8 mouse cellular contexts compared by ENCODE assay signal in the genomic region with DNA sequence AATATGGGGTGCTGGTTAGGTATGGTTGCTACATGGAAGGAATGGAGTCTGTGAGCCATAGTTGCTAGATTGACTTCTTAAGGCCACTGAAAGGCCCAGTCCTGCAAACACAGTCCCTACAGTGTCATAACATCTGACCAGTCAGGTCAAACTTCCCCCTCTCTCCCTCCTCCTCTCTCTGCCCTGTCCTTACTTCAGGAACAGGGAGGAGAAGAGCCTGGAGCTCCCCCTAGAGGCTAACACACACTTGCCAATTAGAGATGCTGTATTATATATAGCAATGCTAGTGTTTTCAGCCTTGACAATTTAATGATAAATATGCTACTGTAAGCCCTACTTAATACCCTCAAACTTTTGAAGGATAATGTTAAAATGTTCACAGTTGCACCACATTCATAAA.
DNase-seq lines count a peak whose midpoint lies in the region; ATAC-seq and TF ChIP-seq lines count a peak whose summit lies in the region.

No protein-coding gene starts in this region.

- peak; percentile 88 for ATAC-seq in forebrain, embryonic 15.5 days (replicated peaks)
- ATAC-seq in neural tube, embryonic 15.5 days (ENCODE audit: low FRiP score), result peak; percentile 79; the same call in 1 of the 2 replicates

- TF ChIP-seq POLR2A in MEL (IDR thresholded peaks at IDR 0.05; ENCODE audit: control insufficient read depth in 1 of 2, insufficient read depth in 1 of 2, low read depth in 1 of 2, low read length in 2 of 2, poor library complexity in 1 of 2), result no peak

- TF ChIP-seq RAD21 in MEL (IDR thresholded peaks at IDR 0.05; ENCODE audit: low read depth, low read length), result peak; percentile 90

- H3K27me3 ChIP-seq in MEL (ENCODE audit: control insufficient read depth in 1 of 2, insufficient read depth in 2 of 2, low read length in 2 of 2), result no peaks in the 10 kb centered on the region
- H3K27me3 ChIP-seq in forebrain, embryonic 15.5 days, result no peaks in the 10 kb centered on the region
- H3K27me3 ChIP-seq in neural tube, embryonic 15.5 days (replicated peaks), result no peaks in the 10 kb centered on the region

- H3K27ac ChIP-seq in MEL (ENCODE audit: control insufficient read depth, low read depth, low read length), result no peak overlapping the region
- no peak overlapping the region for H3K27ac ChIP-seq in forebrain, embryonic 15.5 days (replicated peaks)
- no peak overlapping the region for H3K27ac ChIP-seq in neural tube, embryonic 15.5 days (replicated peaks)

- peak; percentile 82 for DNase-seq in MEL (ENCODE audit: low read depth, low spot score)
- peak; percentile 71 for DNase-seq in c-Kit-positive CD71-positive TER-119-positive erythroid progenitor cells, embryonic 14.5 days (ENCODE audit: low spot score)
- peak; percentile 2 for DNase-seq in heart, postnatal 25 days (ENCODE audit: low spot score)
- DNase-seq in kidney, postnatal 4 days, result peak; percentile 70 to 79
- peak; percentile 36 to 67 for DNase-seq in lung, adult 18-20 months
- DNase-seq in testis, postnatal 10 days (ENCODE audit: low spot score), result peak; percentile 61

- peak; percentile 76 to 91 (median 90) for TF ChIP-seq CTCF in MEL (IDR thresholded peaks at IDR 0.05 in 2 of 3, conservative IDR thresholded peaks at IDR 0.05 in 1 of 3; ENCODE audit: control insufficient read depth in 1 of 3, insufficient read depth in 1 of 3, low read depth in 2 of 3, low read length in 3 of 3, poor library complexity in 1 of 3, severe bottlenecking in 1 of 3)

- peaks cover 7 to 10% of the 10 kb centered on the region in 2 experiments; a peak in 3 of 4 replicates for H3K4me1 ChIP-seq in MEL (ENCODE audit: control insufficient read depth in 1 of 2, insufficient read depth in 2 of 2, low read length in 2 of 2)
- no peaks in the 10 kb centered on the region for H3K4me1 ChIP-seq in forebrain, embryonic 15.5 days
- H3K4me1 ChIP-seq in neural tube, embryonic 15.5 days, result peaks cover 3% of the 10 kb centered on the region; the same call in 1 of the 2 replicates

- H3K4me2 ChIP-seq in forebrain, embryonic 15.5 days (replicated peaks), result no peak overlapping the region
- no peak overlapping the region for H3K4me2 ChIP-seq in neural tube, embryonic 15.5 days

- no peak overlapping the region for H3K9ac ChIP-seq in MEL (ENCODE audit: control insufficient read depth, low read depth, low read length, poor library complexity, severe bottlenecking)
- no peak overlapping the region for H3K9ac ChIP-seq in forebrain, embryonic 15.5 days (replicated peaks)
- no peak overlapping the region for H3K9ac ChIP-seq in neural tube, embryonic 15.5 days (replicated peaks)

- intact Hi-C loops in heart, postnatal 25 days (cut with DNase I), result loop anchor here (1.0 to 10.0 kb wide), 3 partner anchors 328 to 938 kb away; no protein-coding TSS in a partner anchor

- H3K4me3 ChIP-seq in MEL (ENCODE audit: control insufficient read depth in 1 of 2, insufficient read depth in 1 of 2, low read depth in 2 of 2, low read length in 2 of 2), result no peak overlapping the region
- H3K4me3 ChIP-seq in forebrain, embryonic 15.5 days, result no peak overlapping the region
- H3K4me3 ChIP-seq in neural tube, embryonic 15.5 days (replicated peaks), result no peak overlapping the region

- no peak for TF ChIP-seq EP300 in MEL (IDR thresholded peaks at IDR 0.05; ENCODE audit: low read depth in 1 of 2, low read length in 2 of 2)

- no peaks in the 10 kb centered on the region for H3K9me3 ChIP-seq in MEL (replicated peaks; ENCODE audit: insufficient read depth, low read length)
- no peaks in the 10 kb centered on the region for H3K9me3 ChIP-seq in forebrain, embryonic 15.5 days
- no peaks in the 10 kb centered on the region for H3K9me3 ChIP-seq in neural tube, embryonic 15.5 days (replicated peaks)

- peaks cover 0 to 15% of the 10 kb centered on the region in 2 experiments; a peak in 3 of 4 replicates for H3K36me3 ChIP-seq in MEL (ENCODE audit: control insufficient read depth in 1 of 2, insufficient read depth in 2 of 2, low read length in 2 of 2)
- H3K36me3 ChIP-seq in forebrain, embryonic 15.5 days, result no peaks in the 10 kb centered on the region
- H3K36me3 ChIP-seq in neural tube, embryonic 15.5 days, result no peaks in the 10 kb centered on the region

- no peaks in the 10 kb centered on the region for H3K79me2 ChIP-seq in MEL (ENCODE audit: control insufficient read depth, insufficient read depth, low read length, poor library complexity)

TF ChIP-seq in MEL, 35 proteins besides CTCF, POLR2A, EP300 and RAD21:
- 0 out of 2 replicates have a peak, but pooled peaks have one; percentile 5 for TF ChIP-seq ETS1 (IDR thresholded peaks at IDR 0.05; ENCODE audit: low read depth, low read length)
- peak; percentile 89 for TF ChIP-seq ZC3H11A (IDR thresholded peaks at IDR 0.05; ENCODE audit: low read depth, low read length)
- no peak for TF ChIP-seq MAX (IDR thresholded peaks at IDR 0.05; ENCODE audit: low read length)
- peak; percentile 89 for TF ChIP-seq SMC3 (IDR thresholded peaks at IDR 0.05; ENCODE audit: low read depth, low read length)

Comparison
In these comparisons a context has a peak if more than half of its experiments do, and no peak if none do; other contexts are left out.
1. DNase-seq: peak in every context shown above with its lines; median percentile 82 in MEL; 74 in kidney, postnatal 4 days; 71 in c-Kit-positive CD71-positive TER-119-positive erythroid progenitor cells, embryonic 14.5 days; 61 in testis, postnatal 10 days; 52 in lung, adult 18-20 months; 2 in heart, postnatal 25 days.